In genomic region chr5:65401251-65401994, GRCm38 (mm10) we compare ENCODE assay signal across 8 mouse cellular contexts. TPM values are rescaled to one million over a fixed set of nuclear protein-coding genes. Genes with fewer than 3 reads are reported as not detected.
A peak's percentile ranks its signal among the peaks of the same experiment; 100 is the strongest.
DNase-seq lines count a peak whose midpoint lies in the region; ATAC-seq lines count a peak whose summit lies in the region.

No protein-coding gene starts in this region.

- H3K4me1 ChIP-seq in heart, embryonic 11.5 days (ENCODE audit: control insufficient read depth, insufficient read depth, low read length) = no peaks in the 10 kb centered on the region
- no peaks in the 10 kb centered on the region for H3K4me1 ChIP-seq in midbrain, embryonic 12.5 days

- intact Hi-C loops in left cerebral cortex, postnatal 10 days (cut with DNase I) = loop anchor here (10.0 kb wide), 1 partner anchor 293 kb away; the partner anchor contains the start of gene Pds5a

- ATAC-seq in heart, embryonic 11.5 days (replicated peaks; ENCODE audit: insufficient number of reproducible peaks, low FRiP score, low TSS enrichment) = no peak
- ATAC-seq in inflammation-experienced regulatory T-cells, adult 6 months = peak; percentile 70
- peak; percentile 44; the same call in 1 of the 2 replicates for ATAC-seq in midbrain, embryonic 12.5 days (ENCODE audit: low FRiP score, low read depth)

- no peak overlapping the region for H3K27ac ChIP-seq in heart, embryonic 11.5 days (ENCODE audit: low read depth, low read length)
- no peak overlapping the region for H3K27ac ChIP-seq in midbrain, embryonic 12.5 days (replicated peaks)

- no peaks in the 10 kb centered on the region for H3K27me3 ChIP-seq in heart, embryonic 11.5 days (ENCODE audit: control insufficient read depth, insufficient read depth, low read length)
- no peaks in the 10 kb centered on the region for H3K27me3 ChIP-seq in midbrain, embryonic 12.5 days

- WGBS in heart, embryonic 11.5 days (ENCODE audit: insufficient replicate concordance) = 25% methylated on average over 2 of the region's 2 CpGs
- WGBS in midbrain, embryonic 12.5 days = 26% methylated on average over 2 of the region's 2 CpGs

- H3K4me3 ChIP-seq in heart, embryonic 11.5 days (ENCODE audit: low read depth, low read length) = no peak overlapping the region
- H3K4me3 ChIP-seq in midbrain, embryonic 12.5 days = no peak overlapping the region

- H3K9me3 ChIP-seq in heart, embryonic 11.5 days (replicated peaks; ENCODE audit: control insufficient read depth, low read length) = no peaks in the 10 kb centered on the region
- H3K9me3 ChIP-seq in midbrain, embryonic 12.5 days = no peaks in the 10 kb centered on the region

- peaks cover 11% of the 10 kb centered on the region for H3K36me3 ChIP-seq in heart, embryonic 11.5 days (ENCODE audit: control insufficient read depth, insufficient read depth, low read length)
- peaks cover 85% of the 10 kb centered on the region for H3K36me3 ChIP-seq in midbrain, embryonic 12.5 days

- H3K9ac ChIP-seq in heart, embryonic 11.5 days (ENCODE audit: low read depth, low read length) = no peak overlapping the region
- H3K9ac ChIP-seq in midbrain, embryonic 12.5 days (replicated peaks) = no peak overlapping the region

- DNase-seq in heart, adult 11 months = peak; percentile 96
- peak; percentile 84 to 89 for DNase-seq in cerebellum, postnatal 25 days
- peak; percentile 89 for DNase-seq in gastrocnemius, adult 18-20 months (ENCODE audit: low spot score)
- peak; percentile 79 to 82 for DNase-seq in left cerebral cortex, postnatal 10 days (ENCODE audit: extremely low spot score in 1 of 2, low spot score in 2 of 2)
- peak; percentile 66 for DNase-seq in spleen, adult 12 weeks (ENCODE audit: low spot score)

- H3K4me2 ChIP-seq in heart, embryonic 11.5 days = no peak overlapping the region
- no peak overlapping the region for H3K4me2 ChIP-seq in midbrain, embryonic 12.5 days (replicated peaks)

RNA-seq across cellular contexts. Expression of gene Lias, which starts 10.1 kb away (rescaled TPM):
- 55.2 and 56.2 TPM in 2 replicates for polyA plus RNA-seq in heart, embryonic 11.5 days (2014; fragmentation: Nextera tagmentation; extraction: Ambion mirVana)
- total RNA-seq in gastrocnemius, adult 18-20 months (2021) = 10 to 100 TPM; 44.5 to 51.0 TPM
- polyA plus RNA-seq in inflammation-experienced regulatory T-cells, adult 6 months (2017; shearing (Covaris generic)) = 10 to 100 TPM; 33.8 to 46.6 (median 38.1) TPM
- total RNA-seq in left cerebral cortex, postnatal 10 days (2021) = 10 to 100 TPM; 36.4 to 37.3 TPM
- 61.1 and 64.1 TPM in 2 replicates for polyA plus RNA-seq in midbrain, embryonic 12.5 days (2016; fragmentation: Nextera tagmentation; extraction: Ambion mirVana)

RNA-seq across cellular contexts. Expression of gene Rpl9, which starts 10.2 kb away (rescaled TPM):
- 708 and 716 TPM in 2 replicates for polyA plus RNA-seq in heart, embryonic 11.5 days (2014; fragmentation: Nextera tagmentation; extraction: Ambion mirVana)
- 100 to 1,000 TPM; 558 to 781 TPM for total RNA-seq in gastrocnemius, adult 18-20 months (2021)
- 1,000 to 10,000 TPM; 1,645 to 3,067 (median 2,326) TPM for polyA plus RNA-seq in inflammation-experienced regulatory T-cells, adult 6 months (2017; shearing (Covaris generic))
- total RNA-seq in left cerebral cortex, postnatal 10 days (2021) = 100 to 1,000 TPM; 665 to 666 TPM
- 717 and 736 TPM in 2 replicates for polyA plus RNA-seq in midbrain, embryonic 12.5 days (2016; fragmentation: Nextera tagmentation; extraction: Ambion mirVana)

RNA-seq across cellular contexts. Expression of gene Ugdh, which starts 34.3 kb away (rescaled TPM):
- polyA plus RNA-seq in heart, embryonic 11.5 days (2014; fragmentation: Nextera tagmentation; extraction: Ambion mirVana) = 91.0 and 94.9 TPM in 2 replicates
- 10 to 100 TPM in 1 of 2 experiments, 1 to 10 TPM in 1; 6.9 to 13.1 TPM for total RNA-seq in gastrocnemius, adult 18-20 months (2021)
- 10 to 100 TPM; 15.4 to 16.6 (median 15.8) TPM for polyA plus RNA-seq in inflammation-experienced regulatory T-cells, adult 6 months (2017; shearing (Covaris generic))
- 10 to 100 TPM; 29.3 to 30.1 TPM for total RNA-seq in left cerebral cortex, postnatal 10 days (2021)
- 67.7 and 69.3 TPM in 2 replicates for polyA plus RNA-seq in midbrain, embryonic 12.5 days (2016; fragmentation: Nextera tagmentation; extraction: Ambion mirVana)

RNA-seq across cellular contexts. Expression of gene Klb, which starts 53.3 kb away (rescaled TPM):
- polyA plus RNA-seq in heart, embryonic 11.5 days (2014; fragmentation: Nextera tagmentation; extraction: Ambion mirVana) = 0.07 and 0.29 TPM in 2 replicates
- total RNA-seq in gastrocnemius, adult 18-20 months (2021) = under 1 TPM; 0.18 to 0.26 TPM
- not detected for polyA plus RNA-seq in inflammation-experienced regulatory T-cells, adult 6 months (2017; shearing (Covaris generic))
- under 1 TPM; 0.36 to 0.39 TPM for total RNA-seq in left cerebral cortex, postnatal 10 days (2021)
- not detected in 2 replicates for polyA plus RNA-seq in midbrain, embryonic 12.5 days (2016; fragmentation: Nextera tagmentation; extraction: Ambion mirVana)
